Mouse (Mus musculus) hindbrain, embryonic 16.5 days (tissue): Measurements from ENCODE around the gene Cib2. TPM values are rescaled to one million over a fixed set of nuclear protein-coding genes. Genes with fewer than 3 reads are reported as not detected.
"Not testable (repeated sequence)": the region's sequence is repeated elsewhere in the genome, so short reads cannot be mapped to it uniquely, and the experiment has no call there.

Experiments used
- ATAC-seq: fragments of 200-750 bp; cut with Nextera tagmentation; 2 replicates; pipeline ENCODE4 v1.8.0; 2017; ENCODE audit warnings: moderate TSS enrichment, moderate library complexity
- H3K27ac ChIP-seq: fragments of 300-500 bp; sonication (generic); 2 replicates; pipeline ENCODE4 v1.5.1; 2014; ENCODE audit warnings: low read depth, mild to moderate bottlenecking, control low read depth, low read length, moderate library complexity
- H3K27me3 ChIP-seq: fragments of 300-500 bp; sonication (generic); replicated peaks from 2 replicates; pipeline ENCODE4 v1.6.1; 2014; ENCODE audit warnings: low read length; ENCODE audit not compliant: control insufficient read depth, insufficient read depth
- H3K36me3 ChIP-seq: fragments of 300-500 bp; sonication (generic); 2 replicates; pipeline ENCODE4 v1.6.1; 2014; ENCODE audit warnings: mild to moderate bottlenecking, low read length, moderate library complexity, mixed read lengths; ENCODE audit not compliant: control insufficient read depth, insufficient read depth
- H3K4me1 ChIP-seq: fragments of 300-500 bp; sonication (generic); 2 replicates; pipeline ENCODE4 v1.6.1; 2014; ENCODE audit warnings: low read depth, low read length; ENCODE audit not compliant: control insufficient read depth, insufficient read depth
- H3K4me2 ChIP-seq: fragments of 300-500 bp; sonication (generic); 2 replicates; pipeline ENCODE4 v1.6.1; 2014; ENCODE audit warnings: mild to moderate bottlenecking, low read length, control low read depth, moderate library complexity
- H3K4me3 ChIP-seq: fragments of 300-500 bp; sonication (generic); 2 replicates; pipeline ENCODE4 v1.5.1; 2014; ENCODE audit warnings: mild to moderate bottlenecking, low read length, control low read depth, moderate library complexity
- H3K9ac ChIP-seq: fragments of 300-500 bp; sonication (generic); 2 replicates; pipeline ENCODE4 v1.6.1; 2014; ENCODE audit warnings: low read depth, mild to moderate bottlenecking, control low read depth, low read length, moderate library complexity
- H3K9me3 ChIP-seq: fragments of 300-500 bp; sonication (generic); 2 replicates; pipeline ENCODE4 v1.6.1; 2014; ENCODE audit warnings: mild to moderate bottlenecking, low read length, moderate library complexity; ENCODE audit not compliant: control insufficient read depth
- WGBS: fragments of 180-500 bp; shearing (Covaris S2); extraction: QIAGEN DNeasy Blood & Tissue Kit; methylation state at CpG from one replicate; pipeline ENCODE4 v1.1.7; 2014; 5-methylcytosine and 5-hydroxymethylcytosine counted together
- polyA plus RNA-seq: library from polyadenylated mRNA; unstranded; fragments of >200 nt; fragmentation: Nextera tagmentation; extraction: Ambion mirVana; gene quantifications from 2 replicates; pipeline ENCODE4 v1.2.1, GENCODE M21; 2015

The Cib2 gene
- polyA plus RNA-seq, 1 experiment from 2014 or later = 78.6 TPM

DNA sequence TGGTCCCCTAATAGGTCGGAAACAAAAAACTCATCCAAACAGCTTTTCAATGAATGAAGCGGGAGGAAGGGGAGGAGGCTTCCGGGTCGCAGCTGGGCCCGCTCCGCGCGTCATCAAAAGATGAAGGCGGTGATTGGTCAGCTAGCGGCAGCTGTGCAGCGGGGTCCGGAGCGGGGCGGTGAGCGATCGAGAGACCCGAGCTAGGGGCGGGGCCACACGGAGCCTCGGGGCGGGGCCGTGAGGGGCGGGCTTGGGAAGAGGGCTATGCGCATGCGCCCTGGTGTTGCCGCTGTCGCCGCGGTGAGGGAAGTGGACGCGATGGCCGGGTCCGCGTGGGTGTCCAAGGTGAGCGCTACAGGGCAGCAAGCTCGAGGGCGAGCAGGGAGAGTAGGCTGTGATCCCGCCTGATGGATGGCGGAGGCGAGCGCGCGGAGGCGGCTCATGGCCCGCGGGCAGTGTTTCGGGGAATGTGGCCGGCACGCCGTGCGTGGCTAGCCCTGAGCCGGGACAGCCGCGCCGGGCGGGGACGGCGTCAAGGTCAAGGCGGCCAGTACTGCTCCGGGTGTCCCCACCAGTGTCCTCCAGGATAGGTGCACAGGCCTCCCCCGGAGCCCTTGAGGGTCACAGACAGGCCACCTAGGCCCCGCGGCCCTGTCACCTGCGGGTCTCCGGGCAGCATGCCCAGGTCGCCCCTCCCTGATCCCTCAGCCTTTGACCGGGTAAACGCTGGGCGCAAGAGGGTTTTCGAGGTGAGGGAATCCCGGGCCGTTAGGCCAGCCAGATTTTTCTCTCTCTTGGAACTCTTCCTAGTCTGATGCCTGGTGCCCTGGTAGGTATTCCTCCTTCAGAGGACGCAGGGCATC is 26.4 kb upstream of the Cib2 start, which contains the start of gene Idh3a:
Idh3a (plus strand) TSS at position 136 of the 863 bp plus-strand sequence.
- peak; percentile 99 for ATAC-seq
- Histone ChIP-seq H3K36me3 (peaks cover 8% of the 10 kb centered on the region), H3K27ac (peak within 1 kb of the TSS; percentile 72), H3K9me3 (no peaks in the 10 kb centered on the region), H3K4me2 (peak within 1 kb of the TSS; percentile 88), H3K4me1 (peaks cover 15% of the 10 kb centered on the region), H3K27me3 (no peaks in the 10 kb centered on the region), H3K9ac (peak within 1 kb of the TSS; percentile 97), H3K4me3 (peak within 1 kb of the TSS; percentile 98)
- 0% methylated on average over 55 of the region's 73 CpGs for WGBS

DNA sequence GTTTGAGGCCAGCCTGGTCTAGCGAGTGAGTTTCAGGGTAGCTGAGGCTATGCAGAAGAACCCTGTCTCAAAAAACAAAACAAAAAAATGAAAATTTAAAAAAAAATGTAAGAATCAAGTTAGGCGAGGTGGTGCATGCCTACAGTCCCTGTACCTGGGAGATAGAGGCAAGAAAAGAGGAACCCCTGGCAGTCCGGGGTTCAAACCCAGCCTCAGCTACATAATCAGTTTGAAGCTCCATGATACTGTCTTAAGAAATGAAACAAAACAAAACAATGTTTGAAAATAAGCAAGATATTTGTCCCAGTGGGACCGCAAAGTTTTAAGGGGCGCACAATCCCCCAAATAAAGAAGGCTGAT is 25.8 kb upstream of the Cib2 start:
- Histone ChIP-seq H3K27ac (0 out of 2 replicates have a peak overlapping the region, but pooled peaks have one; percentile 4), H3K9ac (peak overlapping the region; percentile 56), H3K27me3 (no peaks in the 10 kb centered on the region), H3K9me3 (no peaks in the 10 kb centered on the region), H3K4me1 (peaks cover 15% of the 10 kb centered on the region), H3K4me3 (peak overlapping the region; percentile 98), H3K4me2 (peak overlapping the region; percentile 88), H3K36me3 (peaks cover 5% of the 10 kb centered on the region)
- 33% methylated on average over 5 of the region's 5 CpGs for WGBS
- ATAC-seq = no peak

DNA sequence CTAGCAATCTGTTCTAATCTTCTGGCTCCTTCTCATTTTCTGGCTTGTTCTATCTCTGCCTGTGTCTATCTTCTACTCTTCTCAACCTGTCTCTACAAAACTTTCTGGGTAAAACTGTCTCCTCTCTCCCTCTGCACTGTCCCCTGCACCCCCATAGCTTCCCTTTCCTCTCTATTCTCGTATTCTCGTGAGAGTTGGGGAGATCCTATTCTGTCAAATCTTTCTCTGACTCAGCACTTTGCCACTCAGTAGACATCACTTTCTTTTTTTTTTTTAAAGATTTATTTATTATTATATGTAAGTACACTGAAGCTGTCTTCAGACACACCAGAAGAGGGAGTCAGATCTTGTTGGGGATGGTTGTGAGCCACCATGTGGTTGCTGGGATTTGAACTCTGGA is 24.1 kb upstream of the Cib2 start:
- H3K27ac ChIP-seq, H3K9me3 ChIP-seq, H3K36me3 ChIP-seq, H3K27me3 ChIP-seq, H3K4me3 ChIP-seq, ATAC-seq, H3K4me2 ChIP-seq, H3K9ac ChIP-seq: not testable (repeated sequence)
- H3K4me1 ChIP-seq = peaks cover 15% of the 10 kb centered on the region
- 89% methylated on average over 2 of the region's 2 CpGs for WGBS

DNA sequence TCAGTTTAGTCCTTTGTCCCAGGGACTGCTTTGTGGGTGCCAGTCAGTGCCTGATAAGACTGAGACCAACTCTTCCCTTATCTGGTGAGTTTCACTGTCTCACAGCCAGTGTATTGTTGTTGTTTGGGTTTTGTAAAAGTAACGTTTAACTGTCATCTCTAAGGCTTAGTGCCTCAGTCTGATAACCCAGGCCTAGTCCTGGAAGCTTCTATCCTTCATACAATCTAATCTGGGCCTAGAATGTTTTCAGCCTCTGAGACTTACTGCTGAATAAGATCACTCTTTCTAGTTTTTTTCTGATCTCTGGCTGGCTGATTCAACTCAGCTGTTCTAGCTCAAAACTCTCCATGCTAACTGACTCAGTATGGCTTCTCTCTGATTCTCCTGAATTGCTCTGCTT is 23.7 kb upstream of the Cib2 start:
- Histone ChIP-seq H3K27me3 (no peaks in the 10 kb centered on the region), H3K36me3 (no peaks in the 10 kb centered on the region), H3K4me1 (peaks cover 15% of the 10 kb centered on the region), H3K4me3 (no peak overlapping the region), H3K9ac (no peak overlapping the region), H3K27ac (no peak overlapping the region), H3K4me2 (no peak overlapping the region), H3K9me3 (peaks cover 4% of the 10 kb centered on the region; the same call in 1 of the 2 replicates)
- 68% methylated on average over 1 of the region's 1 CpGs for WGBS
- no peak for ATAC-seq

DNA sequence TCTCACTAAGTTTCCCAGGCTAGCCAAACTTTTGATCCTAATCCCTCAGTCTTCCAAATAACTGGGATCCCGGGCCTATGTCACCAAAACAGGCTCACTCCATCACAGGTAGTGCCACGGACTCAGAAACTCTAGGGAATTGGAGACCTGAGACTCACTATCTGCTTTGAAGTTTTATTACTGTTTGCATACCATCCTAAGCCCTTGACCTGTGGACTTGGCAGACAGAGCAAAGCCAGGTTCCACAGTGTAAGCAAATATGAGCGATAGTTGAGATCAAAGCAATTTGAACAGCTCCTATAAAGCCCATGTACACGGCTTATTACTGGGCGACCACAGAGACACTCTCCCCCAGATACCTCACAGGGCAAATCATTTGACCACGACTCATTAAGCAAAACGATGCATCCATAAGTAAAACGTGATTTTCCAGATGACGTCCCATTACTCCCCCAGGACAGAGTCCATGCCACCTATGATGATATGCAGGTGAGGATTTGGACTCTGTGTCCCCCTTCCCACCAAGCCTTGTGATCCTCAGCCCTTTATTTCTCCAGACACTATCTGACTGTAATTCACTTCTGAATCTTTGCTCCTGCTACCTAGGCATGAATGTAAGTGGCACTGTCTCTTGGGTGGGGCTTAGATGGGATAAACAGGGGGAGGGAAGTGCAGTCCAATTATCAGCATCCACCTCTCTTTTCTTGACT is 11.3 kb upstream of the Cib2 start:
- H3K9ac ChIP-seq = no peak overlapping the region
- no peak overlapping the region for H3K4me2 ChIP-seq
- no peak overlapping the region for H3K4me3 ChIP-seq
- no peaks in the 10 kb centered on the region for H3K27me3 ChIP-seq
- H3K9me3 ChIP-seq = no peaks in the 10 kb centered on the region
- no peaks in the 10 kb centered on the region for H3K4me1 ChIP-seq
- H3K27ac ChIP-seq = no peak overlapping the region
- 82% methylated on average over 9 of the region's 9 CpGs for WGBS
- ATAC-seq = no peak
- no peaks in the 10 kb centered on the region for H3K36me3 ChIP-seq

DNA sequence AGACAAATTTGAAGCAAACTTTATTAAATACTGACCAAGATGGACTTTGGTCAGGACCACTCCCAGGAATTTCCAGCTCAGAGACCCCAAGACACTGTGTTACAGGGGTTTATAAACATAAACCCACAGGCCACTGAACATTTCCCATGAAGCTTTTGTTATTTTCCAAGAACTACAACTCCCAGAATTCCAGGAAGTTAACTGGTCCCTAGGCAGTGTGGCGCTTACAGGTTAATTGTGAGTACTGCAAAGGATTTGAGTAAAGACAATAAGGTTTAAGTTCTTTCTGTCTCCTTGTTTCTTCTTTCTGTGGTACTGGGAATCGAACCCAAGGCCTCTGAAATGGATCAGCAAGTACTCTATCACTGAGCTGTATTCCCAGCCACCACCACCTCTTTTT is 8.7 kb upstream of the Cib2 start:
- ATAC-seq = no peak
- WGBS = 38% methylated on average over 2 of the region's 2 CpGs
- no peaks in the 10 kb centered on the region for H3K9me3 ChIP-seq

DNA sequence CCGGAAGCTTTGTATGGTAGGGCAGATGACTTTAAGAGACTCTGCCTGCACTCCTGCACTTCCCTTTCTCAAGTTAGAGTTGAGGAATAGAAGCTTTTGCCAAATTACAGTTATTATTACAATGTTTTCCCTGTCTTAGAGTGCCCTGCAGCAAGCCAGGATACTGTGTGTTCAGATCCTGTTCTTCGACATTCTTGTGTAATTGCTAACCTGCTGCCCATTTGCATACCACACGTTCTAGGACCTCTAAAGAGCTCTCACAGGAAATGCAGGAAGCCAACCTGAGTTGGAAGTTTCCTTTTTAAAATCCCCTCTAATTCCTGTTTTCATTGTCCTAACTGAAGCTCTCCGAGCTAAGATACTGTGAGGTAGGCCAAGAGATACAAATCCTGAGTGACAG is 6.9 kb upstream of the Cib2 start:
- H3K4me2 ChIP-seq = no peak overlapping the region
- no peaks in the 10 kb centered on the region for H3K4me1 ChIP-seq
- no peak overlapping the region for H3K27ac ChIP-seq
- no peaks in the 10 kb centered on the region for H3K36me3 ChIP-seq
- H3K9me3 ChIP-seq = no peaks in the 10 kb centered on the region
- WGBS = 67% methylated on average over 4 of the region's 4 CpGs
- no peak overlapping the region for H3K9ac ChIP-seq
- no peak for ATAC-seq
- H3K4me3 ChIP-seq = no peak overlapping the region
- no peaks in the 10 kb centered on the region for H3K27me3 ChIP-seq

More for the DNA sequence above, 8.7 kb upstream of the Cib2 start:
- Histone ChIP-seq H3K27ac (no peak overlapping the region), H3K27me3 (no peaks in the 10 kb centered on the region), H3K9ac (no peak overlapping the region), H3K4me1 (no peaks in the 10 kb centered on the region), H3K4me3 (no peak overlapping the region), H3K36me3 (no peaks in the 10 kb centered on the region), H3K4me2 (no peak overlapping the region)

DNA sequence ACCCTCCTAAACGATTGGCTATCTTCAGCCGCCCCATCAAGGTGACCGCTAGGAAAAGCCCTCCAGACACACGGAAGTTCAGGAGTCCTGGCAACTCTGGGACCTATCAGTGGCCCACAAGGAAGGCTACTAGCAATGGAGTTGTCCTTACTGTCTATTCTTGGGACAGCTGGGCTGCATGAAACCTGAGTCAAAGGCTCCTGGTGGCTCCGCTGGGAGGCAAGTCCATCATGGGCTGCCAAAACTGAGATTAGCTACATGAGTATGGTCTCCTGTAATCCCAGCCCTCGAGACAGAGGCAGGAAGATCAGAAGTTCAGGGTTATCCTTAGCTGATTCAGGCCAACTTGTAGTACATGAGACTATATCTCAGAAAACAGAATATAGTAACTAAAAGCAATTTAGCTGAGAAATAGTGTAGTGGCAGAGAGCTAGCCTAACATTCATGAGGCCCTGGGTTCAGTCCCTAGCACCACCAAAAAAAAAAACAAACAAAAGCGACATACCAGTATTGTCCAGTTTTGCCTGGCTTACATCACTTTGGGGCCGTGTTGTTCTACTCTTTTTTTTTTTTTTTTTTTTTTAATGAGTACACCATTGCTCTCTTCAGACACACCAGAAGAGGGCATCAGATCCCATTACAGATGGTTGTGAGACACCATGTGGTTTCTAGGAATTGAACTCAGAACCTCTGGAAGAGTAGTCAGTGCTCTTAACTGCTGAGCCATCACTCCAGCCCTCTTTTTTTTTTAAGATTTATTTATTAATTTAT is 998 bp upstream of the Cib2 start:
- no peak overlapping the region for H3K4me3 ChIP-seq
- H3K9me3 ChIP-seq = no peaks in the 10 kb centered on the region
- H3K36me3 ChIP-seq = no peaks in the 10 kb centered on the region
- H3K9ac ChIP-seq = no peak overlapping the region
- 94% methylated on average over 8 of the region's 8 CpGs for WGBS
- H3K27me3 ChIP-seq = no peaks in the 10 kb centered on the region
- H3K4me1 ChIP-seq = peaks cover 3% of the 10 kb centered on the region; the same call in 1 of the 2 replicates
- no peak overlapping the region; the same call in 1 of the 2 replicates for H3K4me2 ChIP-seq
- no peak overlapping the region for H3K27ac ChIP-seq
- no peak for ATAC-seq
